Mouse (Mus musculus) testis, adult 2 months (tissue): ENCODE results near the gene Hoxb1.

ENCODE experiments used
- CTCF ChIP-seq: fragments of 200-500 bp; IDR thresholded peaks from 2 replicates; pipeline ENCODE4 v1.5.1; 2012; ENCODE audit warnings: low read depth, mild to moderate bottlenecking, inconsistent platforms, low read length, moderate library complexity; ENCODE audit not compliant: control insufficient read depth, insufficient read depth, insufficient replicate concordance
- POLR2A ChIP-seq: fragments of 200-500 bp; IDR thresholded peaks from 2 replicates; pipeline ENCODE4 v1.6.1; 2012; ENCODE audit warnings: low read depth, mild to moderate bottlenecking, inconsistent platforms, low read length, moderate library complexity; ENCODE audit not compliant: control insufficient read depth

- TF ChIP-seq POLR2A (no peak), CTCF (no peak)
Measured at GRCm38 (mm10) chr11:96374810-96375209, 9.3 kb downstream of the Hoxb1 start.
